Mouse (Mus musculus): Measurements from ENCODE around the gene Sytl1. TPM values are rescaled to one million over a fixed set of nuclear protein-coding genes. Genes with fewer than 3 reads are reported as not detected.

Sytl1 gene
- polyA plus RNA-seq, 2 experiments from 2014 or later, result 22.1 to 39.4 TPM

DNA sequence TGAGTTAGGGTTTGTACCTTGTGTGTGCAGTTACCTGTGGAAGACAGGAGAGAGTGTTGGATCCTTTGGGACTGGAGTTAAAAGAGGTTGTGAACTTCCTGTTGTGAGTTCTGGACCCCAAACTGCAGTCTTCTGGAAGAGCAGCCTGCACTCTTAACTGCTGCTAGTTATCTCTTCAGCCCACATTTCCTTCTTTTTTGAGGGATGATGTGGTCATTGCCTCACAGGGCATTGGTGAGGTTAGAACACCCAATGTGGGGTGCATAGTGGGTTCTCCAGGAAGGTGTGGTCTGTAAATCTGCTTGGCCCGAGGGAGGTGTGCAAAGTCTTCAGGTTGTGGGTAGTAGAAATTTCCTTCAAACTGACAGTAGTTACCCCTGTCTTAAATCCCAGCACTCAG lies 18.6 kb downstream of the Sytl1 start:
- no peak for ATAC-seq

DNA sequence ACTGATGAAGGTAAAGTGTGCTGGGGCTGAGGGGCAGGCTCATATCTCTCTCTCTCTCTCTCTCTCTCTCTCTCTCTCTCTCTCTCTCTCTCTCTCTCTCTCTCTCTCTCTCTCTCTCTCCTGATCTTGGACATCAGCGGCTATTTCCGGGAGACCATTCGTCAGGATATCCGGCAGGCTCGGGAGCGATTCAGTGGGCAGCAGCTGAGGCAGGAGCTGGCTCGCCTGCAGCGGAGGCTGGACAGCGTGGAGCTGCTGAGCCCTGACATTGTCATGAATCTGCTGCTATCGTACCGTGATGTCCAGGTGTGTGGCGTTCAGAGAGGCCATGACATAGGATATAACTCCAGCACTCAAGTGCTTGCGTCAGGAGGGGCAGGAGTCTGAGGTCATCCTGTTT lies 19.4 kb downstream of the Sytl1 start:
- ATAC-seq, result no peak

DNA sequence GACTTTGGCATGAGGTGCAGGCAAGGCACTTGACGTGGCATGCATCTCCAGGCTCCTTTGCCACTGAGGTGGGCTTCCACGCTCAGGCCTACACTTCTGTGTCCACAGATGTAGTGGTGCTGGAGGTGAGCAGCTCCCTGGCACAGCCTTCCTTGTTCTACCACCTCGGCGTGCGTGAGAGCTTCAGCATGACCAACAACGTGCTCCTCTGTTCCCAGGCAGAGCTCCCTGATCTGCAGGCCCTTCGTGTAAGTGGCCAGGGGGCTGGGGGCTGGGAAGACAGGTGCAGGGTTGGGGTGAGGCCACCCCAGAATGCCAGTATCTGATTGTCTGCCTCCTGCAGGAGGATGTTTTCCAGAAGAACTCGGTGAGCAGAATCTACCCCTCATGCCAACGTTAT lies 20.2 kb downstream of the Sytl1 start:
- ATAC-seq, result no peak

DNA sequence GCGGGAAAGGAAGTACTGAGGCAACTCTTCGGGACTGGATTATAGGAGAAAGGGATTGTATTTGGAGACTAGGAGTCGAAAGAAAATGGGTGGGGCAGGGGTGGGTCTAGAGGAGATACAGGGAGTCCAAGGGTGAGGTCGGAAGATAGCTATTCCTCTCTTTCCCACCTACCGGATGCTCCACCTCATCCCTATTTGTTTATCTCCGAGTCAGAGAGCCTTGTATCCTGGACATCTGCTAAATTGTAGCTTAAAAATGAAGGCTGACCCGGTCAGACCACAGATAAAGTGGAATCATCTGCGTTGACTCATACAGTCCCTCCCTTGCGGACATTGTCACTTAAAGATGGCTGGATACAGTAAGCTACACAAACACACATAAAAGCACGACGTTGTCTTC lies 21.0 kb downstream of the Sytl1 start:
- ATAC-seq, result no peak

DNA sequence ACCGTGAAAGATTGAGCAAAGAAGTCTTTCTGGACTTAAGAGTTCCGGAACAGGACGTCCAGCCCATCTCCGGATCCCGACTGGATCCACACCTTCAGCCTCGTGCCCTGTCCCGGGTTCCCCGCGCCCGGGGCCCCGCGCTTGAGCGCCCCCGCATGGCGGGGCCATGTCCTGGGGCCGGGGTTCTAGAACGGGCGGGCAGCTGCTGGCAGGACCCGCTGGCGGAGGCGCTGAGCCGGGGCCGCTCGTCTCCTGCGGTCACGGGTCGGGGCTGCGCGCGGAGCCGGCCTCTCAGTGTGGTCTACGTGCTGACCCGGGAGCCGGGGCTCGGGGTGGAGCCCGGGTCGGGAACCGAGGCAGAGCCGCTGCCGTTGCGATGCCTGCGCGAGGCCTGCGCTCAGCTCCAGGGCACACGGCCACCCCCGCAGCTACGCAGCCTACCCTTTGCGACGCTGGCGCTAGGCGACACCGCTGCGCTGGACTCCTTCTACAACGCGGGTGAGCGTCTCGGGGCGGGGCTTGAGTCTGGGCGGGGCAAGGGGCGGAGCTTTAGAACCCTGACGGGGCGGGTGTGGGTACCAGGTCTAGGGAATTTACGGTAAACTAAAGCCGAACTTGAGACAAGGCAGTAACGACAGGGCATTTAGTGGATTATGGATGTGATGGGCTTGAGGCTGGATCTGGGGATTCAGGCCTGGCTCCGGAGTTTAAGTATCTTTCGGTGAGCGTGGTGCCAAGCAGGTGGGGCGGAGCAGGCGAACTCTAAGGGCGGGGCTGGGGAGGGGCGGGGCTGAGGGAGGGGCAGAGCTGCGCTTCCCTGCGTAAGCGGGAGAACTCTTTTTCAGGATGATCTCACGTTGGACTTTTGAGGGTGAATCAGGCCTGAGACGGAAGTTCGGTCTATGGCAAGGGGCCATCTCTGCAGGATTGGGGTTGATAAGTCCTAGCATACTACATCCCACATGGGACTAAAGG lies 21.7 kb downstream of the Sytl1 start:
- peak; percentile 96 for ATAC-seq

DNA sequence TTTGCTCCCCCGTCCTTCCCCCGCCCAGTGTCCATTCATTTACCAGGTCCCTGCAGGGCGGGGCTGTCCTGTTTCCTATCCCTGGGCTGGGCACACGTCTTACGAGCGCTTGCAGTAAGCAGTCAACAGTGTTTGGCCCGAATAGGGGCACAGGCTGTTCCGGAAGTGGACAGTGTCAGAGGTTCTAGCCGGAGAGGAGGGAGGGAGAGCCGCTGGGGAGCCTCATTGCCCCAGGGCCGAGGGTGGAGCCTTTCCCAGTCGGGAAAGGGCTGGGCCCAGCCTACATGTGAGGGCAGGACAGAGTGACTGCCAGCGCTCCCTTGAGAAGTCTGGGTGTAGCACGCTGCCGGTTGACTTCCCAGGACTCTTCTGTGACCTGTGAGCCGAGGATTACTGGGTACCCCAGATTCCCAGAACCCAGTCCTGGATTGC lies 22.4 kb downstream of the Sytl1 start, which contains the start of gene Map3k6:
TSS of gene Map3k6 (plus strand) at position 329 of the 432 bp plus-strand sequence.
- no peak for ATAC-seq

DNA sequence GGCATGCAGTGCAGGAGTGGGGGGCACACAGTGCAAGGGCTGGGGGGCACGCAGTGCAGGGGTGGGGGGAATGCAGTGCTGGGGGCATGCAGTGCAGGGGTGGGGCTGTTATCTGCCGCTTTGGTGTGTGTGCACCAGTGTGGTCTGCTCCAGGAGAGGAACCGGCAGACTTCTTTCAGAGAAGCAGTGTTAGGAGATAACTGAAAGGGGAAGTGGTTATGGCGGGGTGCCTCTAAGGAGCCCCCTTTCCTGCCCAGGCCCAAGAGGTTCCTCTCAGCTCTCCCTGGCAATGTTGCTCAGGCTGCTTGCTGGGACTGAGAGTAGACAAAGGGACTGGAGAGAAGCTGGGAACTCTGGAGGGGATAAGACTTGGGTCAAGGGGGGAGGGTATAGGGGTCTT lies 25.0 kb downstream of the Sytl1 start:
- no peak for ATAC-seq

DNA sequence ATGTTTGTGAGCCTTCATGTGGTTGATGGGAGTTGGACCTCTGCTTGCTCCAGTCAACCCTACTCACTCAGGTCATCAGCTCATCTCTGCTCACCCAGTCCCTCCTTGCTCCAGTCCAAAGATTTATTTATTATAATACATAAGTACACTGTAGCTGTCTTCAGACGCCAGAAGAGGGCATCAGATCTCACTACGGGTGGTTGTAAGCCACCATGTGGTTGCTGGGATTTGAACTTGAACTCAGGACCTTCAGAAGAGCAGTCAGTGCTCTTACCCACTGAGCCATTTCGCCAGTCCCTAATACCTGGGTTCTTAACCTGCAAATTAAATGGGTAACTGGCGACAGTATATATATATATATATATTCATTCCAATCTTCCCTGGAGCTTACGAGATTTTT lies 27.5 kb downstream of the Sytl1 start:
- ATAC-seq, result no peak

DNA sequence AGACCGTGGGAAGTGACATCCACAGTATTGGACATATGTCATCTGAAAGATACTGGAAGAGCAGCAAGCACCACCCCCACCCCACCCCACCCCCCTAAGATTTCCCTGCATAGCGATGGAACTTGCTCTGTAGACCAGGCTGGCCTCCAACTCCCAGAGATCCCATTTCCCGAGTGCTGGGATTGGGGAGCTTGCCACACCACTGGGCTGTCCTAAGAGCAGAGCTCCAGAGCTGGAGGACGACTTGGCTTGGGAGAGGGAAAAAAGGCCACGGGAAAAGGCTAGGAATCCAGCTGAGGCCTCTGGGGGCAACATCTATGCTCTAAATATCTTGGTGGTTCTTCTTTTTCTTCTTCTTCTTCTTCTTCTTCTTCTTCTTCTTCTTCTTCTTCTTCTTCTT lies 28.1 kb downstream of the Sytl1 start:
- ATAC-seq, result no peak

DNA sequence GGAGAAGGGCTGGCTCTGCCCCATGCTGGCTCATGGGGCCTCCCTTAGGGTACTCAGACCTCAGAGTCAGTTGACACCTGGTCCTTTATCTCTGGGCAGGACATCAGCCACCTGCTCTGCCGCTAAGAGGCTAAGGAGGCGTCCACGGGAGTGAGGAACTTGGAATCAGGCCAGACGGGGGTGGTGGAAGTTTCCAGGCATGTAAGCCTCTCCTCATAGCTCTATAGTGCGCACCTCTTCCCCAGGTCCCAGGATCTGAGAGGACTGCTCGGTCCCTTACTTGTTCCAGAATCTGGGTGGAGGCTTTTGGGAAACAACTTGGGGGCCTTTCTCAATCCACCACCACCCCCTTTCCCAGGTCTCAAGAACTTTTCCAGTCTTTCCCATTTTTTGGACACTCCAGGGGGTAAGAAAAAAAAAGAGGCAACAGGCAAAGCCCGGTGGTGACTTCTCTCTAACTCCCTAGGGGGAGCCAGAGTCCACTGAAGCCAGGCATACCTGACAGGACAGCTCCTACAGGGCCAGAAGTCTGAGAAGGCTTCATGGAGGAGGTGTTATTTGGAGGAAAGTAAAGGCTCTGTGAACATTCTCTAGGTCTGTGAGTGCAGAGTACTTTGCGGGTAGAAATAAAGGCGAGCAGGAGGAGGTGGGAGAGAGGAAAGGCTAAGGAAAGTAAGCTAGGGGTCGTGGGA lies 29.5 kb downstream of the Sytl1 start:
- no peak for ATAC-seq

DNA sequence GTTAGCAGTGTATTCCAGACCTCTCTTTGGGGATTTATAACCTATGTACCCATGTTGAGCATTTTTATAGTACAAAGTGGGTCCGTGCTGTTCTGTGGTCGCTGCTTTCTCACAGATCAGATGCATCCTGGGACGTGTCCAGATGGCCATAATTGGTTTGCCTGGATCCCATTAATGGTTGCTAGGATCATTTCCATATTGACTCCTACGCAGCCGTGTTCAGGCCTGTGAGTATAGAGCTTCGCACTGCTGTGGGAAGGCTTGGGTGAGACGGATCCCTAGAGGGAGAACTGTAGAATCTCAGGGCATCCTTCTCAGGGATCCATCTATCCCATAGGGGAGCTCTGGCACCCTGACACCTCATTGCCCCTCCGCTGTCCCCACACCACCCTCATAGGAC lies 33.3 kb downstream of the Sytl1 start:
- ATAC-seq, result no peak

DNA sequence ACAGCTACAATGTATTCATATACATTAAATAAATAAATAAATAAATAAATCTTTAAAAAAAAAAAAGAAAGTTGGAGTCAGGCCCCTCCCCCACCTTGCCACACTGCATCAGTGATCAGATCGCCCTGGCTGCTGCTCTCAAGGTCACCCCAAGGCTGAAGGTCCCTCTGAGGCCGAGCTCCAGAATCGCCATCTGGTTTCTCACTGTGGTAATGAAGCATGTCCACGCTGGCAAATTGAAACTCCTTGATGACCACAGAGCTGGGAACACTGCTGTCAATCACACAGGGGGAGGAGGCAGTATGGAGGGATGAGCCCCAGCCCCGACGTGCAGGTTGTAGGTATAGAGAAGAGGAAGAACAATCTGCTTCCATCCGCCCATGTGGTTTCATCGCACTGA lies 35.3 kb downstream of the Sytl1 start:
- no peak for ATAC-seq

DNA sequence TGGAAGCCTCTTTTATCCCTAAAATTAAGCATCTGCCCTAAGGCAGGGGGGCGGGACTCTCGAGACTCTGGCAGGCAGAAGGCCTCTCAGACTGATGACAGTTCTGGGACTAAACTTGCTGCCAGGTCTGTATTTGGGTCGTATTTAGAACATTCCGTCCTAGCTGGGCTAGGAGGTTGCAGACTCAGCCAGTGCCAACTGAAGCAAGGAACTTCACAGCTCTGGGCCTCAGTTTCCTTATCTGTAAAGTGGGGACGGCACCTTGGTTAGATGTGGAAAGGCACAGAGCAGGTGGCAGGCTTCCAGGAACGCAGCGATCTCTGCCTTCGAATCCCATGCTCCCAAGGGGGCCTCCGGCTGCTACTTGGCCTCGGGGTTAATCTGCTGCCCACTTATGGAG lies 36.8 kb downstream of the Sytl1 start:
- ATAC-seq, result no peak

DNA sequence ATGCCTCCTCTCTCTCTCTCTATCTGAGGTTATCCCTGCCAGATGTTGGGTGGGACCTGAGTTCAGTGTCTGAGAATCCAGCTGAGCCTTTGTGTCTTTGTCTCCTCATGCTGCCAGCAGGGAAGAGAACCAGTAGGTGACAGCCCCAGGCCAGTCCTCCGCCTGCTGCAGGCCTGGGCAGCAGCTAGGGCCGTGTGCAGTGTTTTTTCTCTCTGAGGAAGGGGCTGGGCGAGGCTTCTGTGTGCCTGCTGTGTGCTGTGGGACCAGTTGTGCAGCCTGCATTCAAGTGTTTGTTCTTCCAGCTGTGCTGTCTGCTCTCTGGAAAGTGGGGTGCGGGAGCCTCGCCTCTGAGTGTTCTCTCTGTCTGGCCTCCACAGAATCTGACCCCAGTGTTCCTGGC lies 39.0 kb downstream of the Sytl1 start:
- no peak for ATAC-seq

DNA sequence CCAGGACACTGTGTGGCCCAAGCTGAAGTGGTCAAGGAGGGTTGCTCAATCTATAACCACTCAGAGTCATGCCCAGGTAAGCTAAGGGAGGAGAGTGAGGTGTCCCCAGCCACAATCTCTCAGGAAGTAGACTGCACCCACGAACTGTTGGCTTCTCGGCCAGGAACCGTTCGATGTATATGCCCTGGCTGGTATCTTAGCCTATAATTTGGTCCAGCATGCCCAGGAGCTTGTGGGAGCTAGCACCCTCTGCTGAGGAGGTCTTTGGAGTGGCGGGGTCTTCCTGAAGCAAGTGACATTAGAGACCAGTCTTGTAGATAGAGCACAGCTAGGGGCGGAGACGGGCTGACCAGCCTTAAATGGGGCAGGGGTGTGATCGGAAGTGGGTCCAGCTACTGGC lies 41.2 kb downstream of the Sytl1 start:
- no peak for ATAC-seq

DNA sequence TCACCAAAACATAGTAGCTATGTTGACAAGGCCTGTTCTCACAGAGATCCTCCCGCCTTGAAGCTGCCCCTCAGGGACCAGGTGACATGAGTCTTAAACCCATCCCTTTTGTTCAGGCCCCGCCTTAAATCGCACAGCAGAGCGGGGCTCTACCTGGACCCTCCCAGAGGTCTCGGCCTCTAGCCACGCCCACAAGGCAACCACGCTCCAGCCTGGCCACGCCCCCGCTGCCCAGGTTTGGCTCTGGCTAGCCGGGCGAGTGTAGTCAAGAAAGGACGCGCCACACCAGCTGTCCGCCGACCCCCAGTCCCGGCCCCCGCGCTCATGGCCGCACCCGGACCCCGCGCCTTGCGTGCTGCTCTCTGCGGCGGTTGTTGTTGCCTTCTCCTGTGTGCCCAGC lies 42.3 kb downstream of the Sytl1 start:
- no peak for ATAC-seq

DNA sequence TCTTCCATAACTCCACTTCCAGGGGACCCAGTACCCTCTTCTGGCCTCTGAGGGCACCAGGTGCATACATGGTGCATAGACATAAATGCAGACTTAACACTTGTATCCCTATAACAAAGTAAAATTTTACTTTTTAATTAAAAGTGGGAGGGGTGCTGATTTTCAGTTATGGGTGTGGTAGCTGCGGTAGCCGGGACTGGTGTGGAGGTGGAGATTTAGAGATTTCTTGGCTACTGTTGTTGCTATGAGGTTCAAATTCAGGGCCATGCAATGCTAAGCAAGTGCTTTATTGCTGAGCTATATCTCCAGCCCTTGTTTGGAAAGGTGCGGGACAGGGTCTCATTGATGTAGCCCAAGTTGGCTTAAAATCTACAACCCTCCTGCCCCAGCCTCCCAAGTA lies 44.2 kb downstream of the Sytl1 start:
- ATAC-seq, result no peak

DNA sequence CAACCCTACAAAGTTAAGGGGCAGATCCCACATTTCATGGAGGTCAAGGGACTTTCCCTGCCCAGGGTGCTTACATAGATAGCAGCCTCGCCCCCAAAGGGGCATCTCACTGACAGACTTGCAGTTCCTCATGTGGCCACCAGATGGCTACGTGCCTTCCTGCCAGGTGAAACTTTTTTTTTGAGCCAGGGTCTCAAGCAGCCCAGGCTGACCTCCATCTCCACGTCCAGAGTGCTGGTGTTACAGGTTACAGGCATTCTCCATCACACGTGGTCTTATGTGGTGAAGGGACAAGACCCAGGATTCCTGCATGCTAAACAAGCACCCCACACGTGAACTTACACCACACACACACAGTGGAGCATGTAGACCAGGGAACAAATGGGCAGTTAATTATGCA lies 45.3 kb downstream of the Sytl1 start:
- no peak for ATAC-seq

DNA sequence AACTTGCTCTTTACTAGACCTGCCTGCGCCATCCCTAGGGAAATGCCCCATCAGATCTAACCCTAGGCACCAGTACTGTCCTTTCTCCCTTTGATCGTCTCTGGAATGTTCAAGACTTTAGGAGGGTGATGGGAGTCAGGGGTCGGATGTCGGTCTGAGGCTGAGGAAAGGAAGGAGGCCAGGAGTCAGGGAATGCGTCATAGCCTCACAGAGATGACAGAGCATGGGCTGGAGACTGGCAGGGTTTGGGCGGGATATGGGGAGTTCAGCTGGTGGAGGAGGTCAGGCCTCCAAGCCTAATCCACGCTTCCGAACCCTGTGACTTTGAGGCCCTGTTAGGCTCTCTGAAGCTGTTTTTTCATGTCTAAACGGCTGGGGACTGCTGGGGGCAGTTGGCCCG lies 49.3 kb downstream of the Sytl1 start:
- no peak for ATAC-seq

DNA sequence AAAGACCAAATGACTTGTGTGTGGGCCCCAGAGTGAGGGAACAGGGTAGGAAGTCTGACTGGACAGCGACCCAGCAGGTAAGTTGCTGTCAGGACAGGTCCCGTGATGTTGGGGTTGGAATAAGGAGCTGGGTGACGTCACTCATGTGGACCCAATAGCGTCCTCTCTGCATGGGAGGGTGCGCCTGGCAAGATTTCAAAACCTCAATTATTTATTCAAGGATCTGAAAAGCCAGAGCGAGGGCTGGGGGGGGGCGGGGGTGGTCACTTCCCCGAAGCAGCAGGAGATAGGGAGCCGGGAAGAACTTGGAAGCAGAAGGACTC lies 49.7 kb downstream of the Sytl1 start:
- no peak for ATAC-seq

DNA sequence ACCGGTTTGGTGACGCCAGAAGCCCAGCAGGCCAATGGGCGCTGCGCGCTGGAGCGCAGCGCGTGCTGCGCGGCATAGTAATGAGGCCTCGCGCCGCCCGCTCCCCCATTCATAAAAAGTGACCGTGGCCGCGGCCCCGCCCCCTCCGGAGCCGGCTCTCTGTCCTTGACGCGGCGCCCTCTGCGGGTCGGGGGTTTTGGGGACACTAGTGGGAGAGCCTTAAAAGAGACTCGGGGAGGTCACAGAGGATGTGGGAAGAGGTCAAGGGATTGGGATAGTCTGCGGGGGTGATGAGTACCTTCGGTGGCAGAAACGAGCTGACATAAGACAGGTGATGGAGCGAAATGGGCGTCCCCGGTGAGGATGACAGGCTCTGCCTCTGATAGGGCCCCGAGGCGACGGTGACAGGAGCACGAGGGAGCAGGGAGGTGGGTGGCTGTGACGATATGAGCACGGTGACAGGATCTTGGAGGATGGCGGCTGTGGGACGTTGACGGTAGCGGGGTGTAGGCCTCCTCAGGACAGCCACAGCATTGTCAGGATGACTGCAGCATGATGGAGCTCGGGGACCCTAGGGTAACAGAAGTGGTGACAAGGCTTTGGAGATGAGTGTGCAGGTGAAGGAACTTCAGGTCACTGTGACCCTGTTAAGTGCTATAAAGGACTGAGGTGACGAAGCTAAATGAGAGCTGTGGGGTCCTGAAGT lies 50.2 kb downstream of the Sytl1 start:
- ATAC-seq, result peak; percentile 82

DNA sequence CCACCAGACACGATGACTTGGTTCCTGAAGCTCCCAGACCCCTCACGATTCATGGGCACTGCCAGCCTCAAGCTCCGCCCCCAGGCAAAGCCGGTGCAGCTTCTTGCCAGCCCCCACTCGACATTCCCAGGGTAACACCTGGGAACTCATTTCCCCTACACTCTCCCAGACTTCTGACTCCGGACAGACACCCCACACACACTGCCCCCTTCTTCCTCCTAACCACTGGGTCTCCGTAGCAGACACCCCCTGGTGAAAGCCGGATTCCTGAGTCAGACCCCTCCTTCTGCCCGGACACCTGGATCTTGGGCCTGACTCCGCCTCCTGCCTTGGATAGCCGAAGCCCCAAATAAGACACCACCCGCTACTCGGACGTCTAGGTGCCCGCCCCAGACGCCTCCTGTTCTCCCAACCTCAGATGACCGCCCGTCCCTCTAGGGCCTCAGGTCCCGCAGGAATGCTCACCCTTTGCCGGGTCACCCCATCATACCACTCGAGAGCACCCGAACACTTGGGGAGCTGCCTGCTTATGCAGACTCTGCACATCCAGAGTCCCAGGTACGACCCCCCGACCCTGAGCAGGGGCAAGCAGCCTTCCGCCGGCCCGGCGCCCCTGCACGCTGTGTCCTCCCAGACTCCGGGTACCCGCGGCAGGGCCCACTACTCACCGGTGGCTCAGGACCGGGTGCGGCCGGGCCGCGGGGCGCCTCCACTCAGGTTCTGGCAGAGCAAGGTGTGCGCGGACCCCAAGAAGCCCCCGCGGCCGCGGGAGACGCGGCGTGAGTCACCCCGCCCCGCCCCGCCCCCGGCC lies 51.0 kb downstream of the Sytl1 start, which contains the start of the genes Cd164l2 and Gpr3:
TSS of gene Cd164l2 (plus strand) at position 381 of the 811 bp plus-strand sequence.
TSS of gene Gpr3 (minus strand) at position 786 of the 811 bp plus-strand sequence.
- ATAC-seq, result no peak

Data from CD4-positive, CD25-positive, alpha-beta regulatory T cell, adult 4 months (primary cell).